In genomic region chr10:14080830-14081229, GRCm38 (mm10) we compare ENCODE assay signal across 24 mouse cellular contexts.
A peak's percentile ranks its signal among the peaks of the same experiment; 100 is the strongest.
DNase-seq lines count a peak whose midpoint lies in the region; ATAC-seq and TF ChIP-seq lines count a peak whose summit lies in the region.
"Had no signal": no experiment of that assay in that cellular context is flagged by ENCODE, and none has a peak within 500 bp of the region (broad histone marks: within the 10 kb centered on the region; RNA-seq: fewer than 3 reads in every experiment).

No protein-coding gene starts in this region.

- H3K27me3 ChIP-seq in cerebellum, adult 2 months (ENCODE audit: control insufficient read depth, insufficient read depth, low read length), result no peaks in the 10 kb centered on the region
- no peaks in the 10 kb centered on the region for H3K27me3 ChIP-seq in lung, embryonic 16.5 days (ENCODE audit: control insufficient read depth, insufficient read depth, low read depth, low read length)
- no peaks in the 10 kb centered on the region for H3K27me3 ChIP-seq in stomach, postnatal 0 days (ENCODE audit: control insufficient read depth, insufficient read depth, low read length)
- H3K27me3 ChIP-seq: CH12.LX; embryonic facial prominence, embryonic 15.5 days; heart, embryonic 13.5 days; hindbrain, embryonic 12.5 days; Patski had no signal

- intact Hi-C loops in gastrocnemius, adult 2 months (cut with DNase I), result no loop called here

- no peaks in the 10 kb centered on the region for H3K9me3 ChIP-seq in lung, embryonic 16.5 days (ENCODE audit: control insufficient read depth, low read length)
- H3K9me3 ChIP-seq in stomach, postnatal 0 days (ENCODE audit: control insufficient read depth, low read length), result no peaks in the 10 kb centered on the region
- H3K9me3 ChIP-seq: embryonic facial prominence, embryonic 15.5 days; forebrain, embryonic 10.5 days; heart, embryonic 13.5 days; hindbrain, embryonic 12.5 days had no signal

- 63% methylated on average over 6 of the region's 6 CpGs for WGBS in cerebellum, adult 2 months
- WGBS in lung, embryonic 16.5 days, result 52% methylated on average over 6 of the region's 6 CpGs
- 73% methylated on average over 6 of the region's 6 CpGs for WGBS in stomach, postnatal 0 days

- peaks cover 30% of the 10 kb centered on the region for H3K4me1 ChIP-seq in cerebellum, adult 2 months (ENCODE audit: control insufficient read depth, insufficient read depth, low read length)
- peaks cover 6% of the 10 kb centered on the region for H3K4me1 ChIP-seq in lung, embryonic 16.5 days (replicated peaks; ENCODE audit: control insufficient read depth, insufficient read depth, low read length)
- H3K4me1 ChIP-seq in stomach, postnatal 0 days (replicated peaks; ENCODE audit: control insufficient read depth, insufficient read depth), result no peaks in the 10 kb centered on the region; the same call in 1 of the 2 replicates

- no peak overlapping the region for H3K9ac ChIP-seq in lung, embryonic 16.5 days (ENCODE audit: low read length)
- H3K9ac ChIP-seq in stomach, postnatal 0 days (ENCODE audit: low read length), result no peak overlapping the region
- H3K9ac ChIP-seq: embryonic facial prominence, embryonic 15.5 days; heart, embryonic 13.5 days; hindbrain, embryonic 12.5 days had no signal

- H3K4me3 ChIP-seq in cerebellum, adult 2 months (replicated peaks; ENCODE audit: insufficient read depth, low read depth, low read length), result no peak overlapping the region
- no peak overlapping the region for H3K4me3 ChIP-seq in gastrocnemius, adult 2 months
- no peak overlapping the region for H3K4me3 ChIP-seq in lung, embryonic 16.5 days (ENCODE audit: low read length)
- H3K4me3 ChIP-seq in stomach, postnatal 0 days (ENCODE audit: low read depth, low read length), result no peak overlapping the region
- H3K4me3 ChIP-seq: embryonic facial prominence, embryonic 15.5 days; erythroblast, embryonic 14.5 days; forebrain, embryonic 10.5 days; heart, embryonic 13.5 days; hindbrain, embryonic 12.5 days had no signal

- H3K4me2 ChIP-seq in lung, embryonic 16.5 days (ENCODE audit: low read depth, low read length), result no peak overlapping the region
- H3K4me2 ChIP-seq in stomach, postnatal 0 days (replicated peaks; ENCODE audit: low read depth), result no peak overlapping the region
- H3K4me2 ChIP-seq: embryonic facial prominence, embryonic 15.5 days; heart, embryonic 13.5 days; hindbrain, embryonic 12.5 days had no signal

- peak overlapping the region; percentile 40; the same call in 1 of the 2 replicates for H3K27ac ChIP-seq in cerebellum, adult 2 months (ENCODE audit: insufficient read depth, low read length)
- peak overlapping the region; percentile 31; the same call in 1 of the 2 replicates for H3K27ac ChIP-seq in gastrocnemius, adult 2 months
- no peak overlapping the region for H3K27ac ChIP-seq in lung, embryonic 16.5 days (ENCODE audit: low read length)
- H3K27ac ChIP-seq in stomach, postnatal 0 days (replicated peaks), result no peak overlapping the region
- H3K27ac ChIP-seq: embryonic facial prominence, embryonic 15.5 days; forebrain, embryonic 10.5 days; heart, embryonic 13.5 days; hindbrain, embryonic 12.5 days had no signal

- peak; percentile 68; the same call in 1 of the 2 replicates for ATAC-seq in lung, embryonic 16.5 days (ENCODE audit: low read depth)
- no peak for ATAC-seq in stomach, postnatal 0 days (ENCODE audit: low FRiP score, low TSS enrichment)
- ATAC-seq: activated CD4-positive, CD25-positive, alpha-beta regulatory T cell, adult 4 months; hindbrain, embryonic 16.5 days; inflammation-experienced regulatory T-cells, adult 6 months; intestine, postnatal 0 days; Patski had no signal

- TF ChIP-seq EP300 in stomach, postnatal 0 days (optimal IDR thresholded peaks at IDR 0.05), result no peak

- no peak for DNase-seq in cerebellum, adult 2 months
- DNase-seq in cerebellum, adult 11 months, result no peak
- DNase-seq in gastrocnemius, adult 2 months, result no peak
- DNase-seq in gastrocnemius, adult 8-10 months (ENCODE audit: low spot score in 2 of 2), result no peak
- DNase-seq in lung, postnatal 36 days, result no peak
- DNase-seq in stomach, postnatal 0 days (ENCODE audit: low spot score), result no peak
- DNase-seq: adrenal gland, adult 8-10 months; cerebellum, adult 8-10 months; cerebellum, postnatal 14 days; embryo, embryonic 11 days; gastrocnemius, postnatal 25 days; heart, postnatal 4 days had no signal

- no peak for TF ChIP-seq CTCF in cerebellum, adult 2 months (IDR thresholded peaks at IDR 0.05; ENCODE audit: borderline replicate concordance, insufficient read depth, low read depth, low read length)
- TF ChIP-seq CTCF in gastrocnemius, adult 2 months (IDR thresholded peaks at IDR 0.05), result no peak
- no peak for TF ChIP-seq CTCF in stomach, postnatal 0 days (IDR thresholded peaks at IDR 0.05; ENCODE audit: low read depth)

- H3K36me3 ChIP-seq in lung, embryonic 16.5 days (ENCODE audit: control insufficient read depth, insufficient read depth, low read length), result no peaks in the 10 kb centered on the region
- H3K36me3 ChIP-seq in stomach, postnatal 0 days (ENCODE audit: control insufficient read depth, insufficient read depth, low read length), result no peaks in the 10 kb centered on the region
- H3K36me3 ChIP-seq: embryonic facial prominence, embryonic 15.5 days; forebrain, embryonic 10.5 days; heart, embryonic 13.5 days; hindbrain, embryonic 12.5 days had no signal

- TF ChIP-seq POLR2A in cerebellum, adult 2 months (IDR thresholded peaks at IDR 0.05; ENCODE audit: borderline replicate concordance, insufficient read depth, low read length), result no peak

Comparison
In these comparisons a context has a peak if more than half of its experiments do, and no peak if none do; other contexts are left out.
1. H3K27ac ChIP-seq: peak in cerebellum, adult 2 months (single experiment) and gastrocnemius, adult 2 months (single experiment); none in lung, embryonic 16.5 days (single experiment) and stomach, postnatal 0 days (single experiment).